Mouse (Mus musculus) kidney, postnatal 36 days (tissue): ENCODE data around the gene Jag2.

ENCODE experiments used
- DNase-seq, 2 experiments: peaks; one replicate each; pipeline ENCODE4 v3.0.0; 2021 to 2022; ENCODE audit warnings: mixed read lengths in 2 of 2

Gene Jag2

GRCm38 (mm10) chr12:112929562-112930352, at the start of gene Jag2:
TSS of gene Jag2 (minus strand) at chr12:112929776.
- DNase-seq, result peak; percentile 36 to 66

- peak in 1 of 2 experiments; percentile 16 for DNase-seq
These were observed 47.6 kb upstream of the Jag2 start for GRCm38 (mm10) chr12:112977156-112977555.

- DNase-seq, result peak; percentile 95 to 98
These were observed 46.9 kb upstream of the Jag2 start, which contains the start of gene Btbd6 for GRCm38 (mm10) chr12:112976371-112977073. TSS of gene Btbd6 (plus strand) at chr12:112976482.

GRCm38 (mm10) chr12:112974736-112975135, 45.2 kb upstream of the Jag2 start:
- DNase-seq, result no peak

- DNase-seq, result no peak
These were observed 40.0 kb upstream of the Jag2 start for GRCm38 (mm10) chr12:112969616-112970015.

GRCm38 (mm10) chr12:112968943-112969342, 39.4 kb upstream of the Jag2 start:
- DNase-seq, result no peak

- no peak for DNase-seq
These were observed 36.2 kb upstream of the Jag2 start for GRCm38 (mm10) chr12:112965783-112966182.

GRCm38 (mm10) chr12:112961872-112962271, 32.3 kb upstream of the Jag2 start:
- peak in 1 of 2 experiments; percentile 27 for DNase-seq

GRCm38 (mm10) chr12:112961428-112961827, 31.9 kb upstream of the Jag2 start:
- peak in 1 of 2 experiments; percentile 27 for DNase-seq

GRCm38 (mm10) chr12:112959421-112959820, 29.8 kb upstream of the Jag2 start:
- no peak for DNase-seq

GRCm38 (mm10) chr12:112958303-112958702, 28.7 kb upstream of the Jag2 start:
- DNase-seq, result peak; percentile 42 to 77

GRCm38 (mm10) chr12:112955800-112956199, 26.2 kb upstream of the Jag2 start:
- DNase-seq, result peak; percentile 71 to 92

GRCm38 (mm10) chr12:112952926-112953565, 23.5 kb upstream of the Jag2 start:
- DNase-seq, result no peak

GRCm38 (mm10) chr12:112952433-112952832, 22.9 kb upstream of the Jag2 start:
- peak; percentile 55 to 69 for DNase-seq

GRCm38 (mm10) chr12:112951150-112951842, 21.7 kb upstream of the Jag2 start:
- DNase-seq, result no peak

GRCm38 (mm10) chr12:112950761-112951129, 21.2 kb upstream of the Jag2 start:
- no peak for DNase-seq

GRCm38 (mm10) chr12:112950040-112950760, 20.6 kb upstream of the Jag2 start:
- peak; percentile 91 to 92 for DNase-seq

GRCm38 (mm10) chr12:112947307-112947706, 17.7 kb upstream of the Jag2 start:
- peak; percentile 29 to 64 for DNase-seq

GRCm38 (mm10) chr12:112943669-112944068, 14.1 kb upstream of the Jag2 start:
- DNase-seq, result no peak

GRCm38 (mm10) chr12:112941776-112942713, 12.5 kb upstream of the Jag2 start, which contains the start of gene Nudt14:
TSS of gene Nudt14 (minus strand) at chr12:112942124.
- peak; percentile 85 to 93 for DNase-seq
